Comparison of ENCODE assay signal across 8 mouse cellular contexts in genomic region chr14:99299022-99299481, GRCm38 (mm10). TPM values are rescaled to one million over a fixed set of nuclear protein-coding genes. Genes with fewer than 3 reads are reported as not detected.
DNase-seq lines count a peak whose midpoint lies in the region; ATAC-seq and TF ChIP-seq lines count a peak whose summit lies in the region.

No protein-coding gene starts in this region.

- TF ChIP-seq RAD21 in MEL (IDR thresholded peaks at IDR 0.05; ENCODE audit: low read depth, low read length): no peak; the same call in 1 of the 2 replicates

- H3K27ac ChIP-seq in MEL (ENCODE audit: control insufficient read depth, low read depth, low read length): no peak overlapping the region; the same call in 1 of the 2 replicates
- no peak overlapping the region for H3K27ac ChIP-seq in cerebellum, adult 2 months (ENCODE audit: insufficient read depth, low read length)
- peak overlapping the region; percentile 66 for H3K27ac ChIP-seq in forebrain, postnatal 0 days (ENCODE audit: low read depth, low read length)
- peak overlapping the region; percentile 76 for H3K27ac ChIP-seq in layer of hippocampus, adult 2 months
- peak overlapping the region; percentile 95 for H3K27ac ChIP-seq in lung, postnatal 0 days (ENCODE audit: low read length)

- TF ChIP-seq POLR2A in MEL (IDR thresholded peaks at IDR 0.05; ENCODE audit: control insufficient read depth in 1 of 2, insufficient read depth in 1 of 2, low read depth in 1 of 2, low read length in 2 of 2, poor library complexity in 1 of 2): no peak
- no peak for TF ChIP-seq POLR2A in cerebellum, adult 2 months (IDR thresholded peaks at IDR 0.05; ENCODE audit: borderline replicate concordance, insufficient read depth, low read length)

- H3K9ac ChIP-seq in MEL (ENCODE audit: control insufficient read depth, low read depth, low read length, poor library complexity, severe bottlenecking): peak overlapping the region; percentile 85
- H3K9ac ChIP-seq in forebrain, postnatal 0 days: peak overlapping the region; percentile 70
- H3K9ac ChIP-seq in lung, postnatal 0 days (replicated peaks; ENCODE audit: low read depth): peak overlapping the region; percentile 71

- peaks cover 5 to 12% of the 10 kb centered on the region in 2 experiments; a peak in 3 of 4 replicates for H3K4me1 ChIP-seq in MEL (ENCODE audit: control insufficient read depth in 1 of 2, insufficient read depth in 2 of 2, low read length in 2 of 2)
- H3K4me1 ChIP-seq in cerebellum, adult 2 months (ENCODE audit: control insufficient read depth, insufficient read depth, low read length): no peaks in the 10 kb centered on the region
- H3K4me1 ChIP-seq in forebrain, postnatal 0 days (ENCODE audit: insufficient read depth): 0 out of 2 replicates have a peak, but pooled peaks cover 4% of the 10 kb centered on the region
- peaks cover 4% of the 10 kb centered on the region; the same call in 1 of the 2 replicates for H3K4me1 ChIP-seq in lung, postnatal 0 days (ENCODE audit: insufficient read depth, low read depth, low read length)

- peak; percentile 79 for ATAC-seq in forebrain, postnatal 0 days
- ATAC-seq in lung, postnatal 0 days: peak; percentile 72

- H3K4me2 ChIP-seq in forebrain, postnatal 0 days (ENCODE audit: low read depth): peak overlapping the region; percentile 91
- H3K4me2 ChIP-seq in lung, postnatal 0 days (replicated peaks; ENCODE audit: low read depth, low read length): peak overlapping the region; percentile 93

- TF ChIP-seq EP300 in MEL (IDR thresholded peaks at IDR 0.05; ENCODE audit: low read depth in 1 of 2, low read length in 2 of 2): no peak
- TF ChIP-seq EP300 in lung, postnatal 0 days (IDR thresholded peaks at IDR 0.05): no peak

- H3K4me3 ChIP-seq in MEL (ENCODE audit: control insufficient read depth in 1 of 2, insufficient read depth in 1 of 2, low read depth in 2 of 2, low read length in 2 of 2): peak overlapping the region; percentile 88 to 96
- H3K4me3 ChIP-seq in cerebellum, adult 2 months (replicated peaks; ENCODE audit: insufficient read depth, low read depth, low read length): peak overlapping the region; percentile 49
- H3K4me3 ChIP-seq in forebrain, postnatal 0 days (ENCODE audit: low read depth, low read length): peak overlapping the region; percentile 69
- peak overlapping the region; percentile 80 for H3K4me3 ChIP-seq in layer of hippocampus, adult 2 months
- H3K4me3 ChIP-seq in lung, postnatal 0 days (ENCODE audit: low read depth, low read length): peak overlapping the region; percentile 78

- TF ChIP-seq CTCF in MEL (IDR thresholded peaks at IDR 0.05 in 2 of 3, conservative IDR thresholded peaks at IDR 0.05 in 1 of 3; ENCODE audit: control insufficient read depth in 1 of 3, insufficient read depth in 1 of 3, low read depth in 2 of 3, low read length in 3 of 3, poor library complexity in 1 of 3, severe bottlenecking in 1 of 3): peak in 1 of 3 experiments; percentile 2; a peak in 1 of 6 replicates
- TF ChIP-seq CTCF in cerebellum, adult 2 months (IDR thresholded peaks at IDR 0.05; ENCODE audit: borderline replicate concordance, insufficient read depth, low read depth, low read length): no peak
- TF ChIP-seq CTCF in forebrain, postnatal 0 days (IDR thresholded peaks at IDR 0.05; ENCODE audit: low read depth): peak; percentile 59
- peak; percentile 54 for TF ChIP-seq CTCF in layer of hippocampus, adult 2 months (conservative IDR thresholded peaks at IDR 0.05)
- TF ChIP-seq CTCF in lung, postnatal 0 days (IDR thresholded peaks at IDR 0.05): peak; percentile 51

- intact Hi-C loops in heart, postnatal 25 days (cut with DNase I): loop anchor here (5.0 kb wide), 1 partner anchor 157 kb away; no protein-coding TSS in a partner anchor

- WGBS in cerebellum, adult 2 months: under 1% methylated on average over 58 of the region's 60 CpGs
- 4% methylated on average over 56 of the region's 60 CpGs for WGBS in forebrain, postnatal 0 days
- 1% methylated on average over 44 of the region's 60 CpGs for WGBS in lung, postnatal 0 days

- no peaks in the 10 kb centered on the region for H3K27me3 ChIP-seq in MEL (ENCODE audit: control insufficient read depth in 1 of 2, insufficient read depth in 2 of 2, low read length in 2 of 2)
- peaks cover 4% of the 10 kb centered on the region for H3K27me3 ChIP-seq in cerebellum, adult 2 months (ENCODE audit: control insufficient read depth, insufficient read depth, low read length)
- peaks cover 4% of the 10 kb centered on the region; the same call in 1 of the 2 replicates for H3K27me3 ChIP-seq in forebrain, postnatal 0 days (ENCODE audit: insufficient read depth, low read length)
- no peaks in the 10 kb centered on the region for H3K27me3 ChIP-seq in lung, postnatal 0 days (replicated peaks; ENCODE audit: insufficient read depth, low read length)

- no peaks in the 10 kb centered on the region for H3K9me3 ChIP-seq in MEL (replicated peaks; ENCODE audit: insufficient read depth, low read length)
- no peaks in the 10 kb centered on the region for H3K9me3 ChIP-seq in forebrain, postnatal 0 days (ENCODE audit: low read length)
- no peaks in the 10 kb centered on the region for H3K9me3 ChIP-seq in lung, postnatal 0 days (ENCODE audit: low read length)

- DNase-seq in MEL (ENCODE audit: low read depth, low spot score): peak; percentile 64
- peak; percentile 52 to 54 for DNase-seq in cerebellum, adult 2 months
- DNase-seq in forebrain, postnatal 0 days: peak; percentile 71
- DNase-seq in heart, postnatal 25 days (ENCODE audit: low spot score): peak; percentile 10
- DNase-seq in layer of hippocampus, adult 2 months (ENCODE audit: low spot score in 2 of 2): peak; percentile 15 to 37
- peak; percentile 75 for DNase-seq in lung, postnatal 0 days (ENCODE audit: low spot score)
- peak; percentile 55 for DNase-seq in retina, embryonic 14.5 days (ENCODE audit: low spot score)
- DNase-seq in thymus, postnatal 36 days: peak; percentile 27 to 37

- H3K36me3 ChIP-seq in MEL (ENCODE audit: control insufficient read depth in 1 of 2, insufficient read depth in 2 of 2, low read length in 2 of 2): peaks cover 0 to 12% of the 10 kb centered on the region in 2 experiments; a peak in 2 of 4 replicates
- H3K36me3 ChIP-seq in forebrain, postnatal 0 days (ENCODE audit: insufficient read depth): peaks cover 3% of the 10 kb centered on the region; the same call in 1 of the 2 replicates
- no peaks in the 10 kb centered on the region for H3K36me3 ChIP-seq in lung, postnatal 0 days (ENCODE audit: insufficient read depth, low read length)

- peaks cover 7% of the 10 kb centered on the region; the same call in 1 of the 2 replicates for H3K79me2 ChIP-seq in MEL (ENCODE audit: control insufficient read depth, insufficient read depth, low read length, poor library complexity)

TF ChIP-seq in MEL, 35 proteins besides CTCF, POLR2A, EP300 and RAD21:
- TF ChIP-seq MAX (IDR thresholded peaks at IDR 0.05; ENCODE audit: low read length) (no peak), GATA1 (IDR thresholded peaks at IDR 0.05; ENCODE audit: low read depth, low read length) (no peak), MXI1 (IDR thresholded peaks at IDR 0.05; ENCODE audit: low read depth, low read length) (peak; percentile 37), ZKSCAN1 (IDR thresholded peaks at IDR 0.05; ENCODE audit: low read depth, low read length) (no peak), TCF12 (IDR thresholded peaks at IDR 0.05; ENCODE audit: low read depth, low read length) (no peak), USF2 (IDR thresholded peaks at IDR 0.05; ENCODE audit: borderline replicate concordance in 1 of 2, insufficient read depth in 1 of 2, low read depth in 1 of 2, low read length in 2 of 2) (no peak), NRF1 (IDR thresholded peaks at IDR 0.05; ENCODE audit: insufficient read depth, low read depth, low read length, poor library complexity, severe bottlenecking) (peak; percentile 27; the same call in 1 of the 2 replicates), KAT2A (conservative IDR thresholded peaks at IDR 0.05; ENCODE audit: low read depth, low read length) (no peak), TAL1 (IDR thresholded peaks at IDR 0.05; ENCODE audit: low read length) (no peak), BHLHE40 (IDR thresholded peaks at IDR 0.05; ENCODE audit: borderline replicate concordance, low read depth, low read length) (no peak), POLR2AphosphoS2 (IDR thresholded peaks at IDR 0.05; ENCODE audit: low read length) (no peak), ZMIZ1 (IDR thresholded peaks at IDR 0.05; ENCODE audit: low read depth, low read length) (no peak), NELFE (IDR thresholded peaks at IDR 0.05; ENCODE audit: low read depth, low read length) (no peak), USF1 (IDR thresholded peaks at IDR 0.05; ENCODE audit: low read depth, low read length) (no peak), MYB (IDR thresholded peaks at IDR 0.05; ENCODE audit: low read depth, low read length) (no peak), MAZ (IDR thresholded peaks at IDR 0.05; ENCODE audit: low read depth, low read length) (0 out of 2 replicates have a peak, but pooled peaks have one; percentile 35), ETS1 (IDR thresholded peaks at IDR 0.05; ENCODE audit: low read depth, low read length) (no peak), TBP (IDR thresholded peaks at IDR 0.05; ENCODE audit: low read depth, low read length) (no peak), GABPA (IDR thresholded peaks at IDR 0.05; ENCODE audit: low read depth, low read length) (no peak), ELF1 (IDR thresholded peaks at IDR 0.05; ENCODE audit: low read depth, low read length) (no peak), JUND (IDR thresholded peaks at IDR 0.05; ENCODE audit: low read depth, low read length) (no peak), CHD1 (IDR thresholded peaks at IDR 0.05; ENCODE audit: low read depth, low read length) (no peak)
TF ChIP-seq in MEL: peak in this region for 3.

RNA-seq across cellular contexts. Expression of gene Klf5, which starts 0.6 kb away (rescaled TPM):
- total RNA-seq in MEL (2012; rRNA removed): 0.69 and 0.92 TPM in 2 replicates
- polyA plus RNA-seq in MEL (2012; ENCODE audit: insufficient read depth in 1 of 2, insufficient read length in 2 of 2, low read depth in 1 of 2, low replicate concordance in 2 of 2, missing spikeins in 1 of 2): 1 to 10 TPM in 1 of 2 experiments, not detected in 1; 3.9 TPM
- polyA plus RNA-seq in cerebellum, adult 2 months (2012; rRNA removed): 0.57 and 1.0 TPM in 2 replicates
- 5.5 and 6.2 TPM in 2 replicates for total RNA-seq in forebrain, postnatal 0 days (2014; rRNA removed)
- 9.7 and 12.1 TPM in 2 replicates for polyA plus RNA-seq in forebrain, postnatal 0 days (2015; fragmentation: Nextera tagmentation; extraction: Ambion mirVana)
- 1 to 10 TPM; 1.1 TPM for total RNA-seq in heart, postnatal 25 days (2021)
- total RNA-seq in layer of hippocampus, adult 2 months (2021): 1 to 10 TPM; 6.7 to 7.4 TPM
- polyA plus RNA-seq in lung, postnatal 0 days (2015; fragmentation: Nextera tagmentation; extraction: Ambion mirVana): 47.4 and 48.0 TPM in 2 replicates

Comparison
In these comparisons a context has a peak if more than half of its experiments do, and no peak if none do; other contexts are left out.
1. DNase-seq: peak in every context shown above with its lines; median percentile 75 in lung, postnatal 0 days; 71 in forebrain, postnatal 0 days; 64 in MEL; 55 in retina, embryonic 14.5 days; 53 in cerebellum, adult 2 months; 32 in thymus, postnatal 36 days; 26 in layer of hippocampus, adult 2 months; 10 in heart, postnatal 25 days.
2. H3K27ac ChIP-seq: peak in forebrain, postnatal 0 days (single experiment), layer of hippocampus, adult 2 months (single experiment) and lung, postnatal 0 days (single experiment); none in MEL (single experiment) and cerebellum, adult 2 months (single experiment).
3. Peak in every context shown above with its lines, with median percentiles within 50 percentile points of each other: H3K4me3 ChIP-seq and H3K9ac ChIP-seq.